Mouse (Mus musculus) CH12F3 (cell line): Measurements from ENCODE around the gene Sfxn2.

Experiments
- in situ Hi-C: fragments of 300-500 bp; cut with MboI; formaldehyde crosslinking; loops from 2 replicates; pipeline ENCODE4 v1.14.3; 2020; ENCODE audit warnings: low sequenced_read_pairs

Sfxn2 gene

DNA sequence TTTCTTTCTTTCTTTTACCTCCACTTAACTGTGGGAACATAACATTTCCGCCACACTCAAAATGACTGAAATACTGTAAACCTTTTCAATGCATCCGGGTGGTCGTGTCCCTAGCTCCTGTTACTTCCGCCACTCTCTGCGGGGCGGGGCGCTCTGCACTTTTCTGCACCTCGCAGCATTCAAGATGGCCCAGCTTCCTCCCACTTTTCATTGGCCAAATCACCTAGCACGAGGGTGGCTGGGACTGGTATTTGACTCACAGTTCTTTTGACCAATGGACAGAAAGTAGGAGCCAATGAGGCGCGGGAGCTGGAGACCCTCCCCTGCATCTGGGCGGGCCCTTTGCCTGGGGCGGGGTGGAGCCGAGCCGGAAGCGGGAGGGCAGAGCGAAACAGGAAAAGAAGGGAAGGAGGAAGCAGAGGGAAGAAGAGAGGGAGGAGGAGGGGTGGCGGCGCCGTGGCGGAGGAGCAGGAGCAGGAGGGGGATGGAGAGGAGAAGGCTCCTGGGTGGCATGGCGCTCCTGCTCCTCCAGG lies 25.6 kb downstream of the Sfxn2 start, which contains the start of gene Wbp1l:
Gene Wbp1l, plus strand, starts transcription at position 365 of the 533 bp plus-strand sequence.
- in situ Hi-C loops = no loop called here

DNA sequence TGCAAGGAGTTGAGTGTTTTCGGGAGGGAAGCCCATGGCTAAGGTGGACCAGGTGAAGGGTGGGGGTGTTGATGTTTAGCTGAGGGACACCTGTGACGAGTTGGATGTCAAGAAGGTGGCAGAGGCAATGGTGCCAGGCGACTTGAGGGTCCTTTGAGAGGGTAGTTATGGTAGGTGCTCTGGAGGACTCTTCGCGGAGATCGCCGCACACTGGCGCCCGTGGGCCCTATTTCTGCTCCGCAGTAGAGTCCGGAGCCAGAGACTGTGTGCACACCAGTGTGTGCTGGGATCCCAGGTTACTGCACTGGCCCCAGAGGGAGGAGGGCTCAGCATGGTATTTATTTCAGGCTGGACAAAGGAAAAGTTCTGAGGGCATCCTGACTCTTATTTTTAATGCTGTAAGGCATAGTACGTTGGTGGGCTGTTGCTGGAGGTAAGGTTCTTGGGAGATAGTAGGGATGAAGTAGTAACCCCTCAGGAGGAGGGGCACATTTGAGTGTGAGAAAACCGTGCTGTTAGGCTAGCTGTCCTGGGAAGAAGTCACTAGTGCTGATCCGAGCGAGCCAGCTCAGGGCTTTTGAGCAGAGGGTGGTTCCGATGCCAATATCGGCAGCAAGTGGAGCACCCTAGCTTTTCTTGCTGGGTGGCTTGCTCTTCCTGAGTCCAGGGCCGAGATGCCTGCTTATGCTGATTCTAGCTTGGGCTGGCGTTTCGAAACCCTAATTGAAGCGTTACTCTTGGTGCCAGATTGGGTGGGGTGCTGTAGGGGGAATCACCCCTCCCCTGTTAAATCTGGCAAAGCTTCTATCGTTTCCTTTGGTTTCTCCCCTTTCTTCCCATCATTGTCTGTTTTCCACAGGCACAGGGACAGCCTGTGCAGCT lies 26.5 kb downstream of the Sfxn2 start:
- in situ Hi-C loops = no loop called here

DNA sequence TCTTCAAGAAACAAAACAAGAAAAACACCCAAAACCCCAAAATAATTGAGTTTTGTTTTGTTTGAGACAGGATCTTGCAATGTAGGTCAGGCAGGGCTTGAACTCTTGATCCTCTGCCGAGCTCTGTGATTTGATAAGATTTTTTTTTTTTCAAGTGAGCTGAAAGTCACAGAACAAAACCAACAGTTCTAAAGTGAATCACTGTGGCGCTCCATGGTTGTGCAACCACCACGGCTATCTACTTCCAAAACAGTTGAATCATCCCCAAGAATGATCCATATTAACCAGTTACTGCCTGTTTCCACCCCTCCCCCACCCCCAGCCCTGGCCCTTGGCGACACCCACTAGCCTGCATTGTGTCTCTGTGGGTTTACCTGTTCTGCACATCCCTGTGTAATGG lies 27.2 kb downstream of the Sfxn2 start:
- in situ Hi-C loops = no loop called here

DNA sequence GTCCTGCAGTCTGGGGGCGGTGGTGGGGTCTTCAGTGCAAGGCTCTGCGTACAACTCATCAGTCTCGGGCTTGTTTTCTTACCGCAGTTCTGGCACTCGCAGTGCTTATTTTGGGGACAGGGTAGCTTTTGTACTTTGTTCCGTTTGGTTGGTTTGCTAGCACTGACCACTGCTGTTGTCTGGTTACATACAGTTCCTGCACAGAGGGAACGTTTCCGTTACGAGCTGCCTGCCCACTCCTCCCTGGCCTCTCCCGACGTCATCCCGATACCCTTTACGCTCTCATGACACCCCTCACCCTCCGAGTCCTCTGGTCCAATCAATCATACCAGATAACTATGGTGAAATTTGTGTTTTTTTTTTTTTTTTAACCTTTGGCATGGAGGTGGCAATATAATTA lies 28.3 kb downstream of the Sfxn2 start:
- in situ Hi-C loops = no loop called here

DNA sequence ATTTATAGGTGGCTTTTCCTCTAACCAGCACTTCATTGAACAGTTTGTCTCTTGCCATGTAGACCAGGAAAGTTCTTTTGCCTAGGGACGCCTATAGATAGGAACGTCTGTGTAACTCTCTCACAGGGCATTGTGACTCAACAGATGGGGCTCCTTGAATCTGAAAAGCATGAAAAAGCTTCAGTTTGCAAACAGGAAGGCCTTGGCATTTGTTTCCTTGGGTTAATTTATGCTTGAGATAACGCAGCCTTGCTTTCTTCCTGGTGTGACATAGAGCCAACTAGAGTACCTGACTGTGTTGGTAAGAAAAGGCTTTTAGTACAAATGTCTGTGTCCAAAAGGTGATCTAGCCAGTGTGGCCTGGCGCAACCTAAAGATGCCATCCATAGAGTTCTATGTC lies 29.2 kb downstream of the Sfxn2 start:
- in situ Hi-C loops = no loop called here

DNA sequence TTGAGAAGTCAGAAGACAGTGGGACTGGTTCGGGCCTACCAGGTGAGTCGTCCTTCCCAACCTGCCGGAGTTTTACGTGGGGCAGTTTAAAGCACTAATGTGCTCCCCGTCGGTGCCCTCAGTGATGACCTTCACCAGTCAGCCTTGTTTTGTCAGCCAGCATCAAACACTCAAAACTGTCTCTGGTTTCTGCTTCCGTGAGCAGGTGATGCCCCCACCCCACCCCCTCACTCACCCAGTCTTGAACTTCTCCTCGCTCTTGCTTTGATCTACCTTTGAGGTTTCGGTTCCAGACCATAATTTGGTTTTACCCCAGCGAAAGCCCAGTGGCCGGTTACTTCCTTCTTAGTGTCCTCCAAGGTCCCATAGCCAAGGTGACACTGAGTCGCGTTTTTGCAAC lies 33.6 kb downstream of the Sfxn2 start:
- in situ Hi-C loops = no loop called here

DNA sequence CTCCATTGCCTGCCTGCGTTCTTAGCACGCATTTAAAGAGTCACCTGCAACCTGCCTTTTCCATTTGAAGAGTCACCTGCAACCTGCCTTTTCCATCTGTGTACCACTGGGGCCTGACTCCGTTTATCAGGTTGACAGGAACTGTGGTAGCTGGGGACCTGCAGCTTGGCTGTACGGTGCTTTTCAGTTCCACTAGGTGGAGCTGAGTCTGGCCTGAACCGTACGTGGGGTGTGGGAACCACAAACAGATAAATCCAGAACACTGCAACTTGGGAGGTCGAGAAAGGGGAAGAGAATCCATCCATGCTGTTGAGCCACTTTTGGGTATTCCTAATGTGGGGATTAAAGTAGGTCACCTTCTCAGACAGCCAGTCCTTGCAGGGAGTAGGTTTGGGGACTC lies 34.3 kb downstream of the Sfxn2 start:
- in situ Hi-C loops = no loop called here

DNA sequence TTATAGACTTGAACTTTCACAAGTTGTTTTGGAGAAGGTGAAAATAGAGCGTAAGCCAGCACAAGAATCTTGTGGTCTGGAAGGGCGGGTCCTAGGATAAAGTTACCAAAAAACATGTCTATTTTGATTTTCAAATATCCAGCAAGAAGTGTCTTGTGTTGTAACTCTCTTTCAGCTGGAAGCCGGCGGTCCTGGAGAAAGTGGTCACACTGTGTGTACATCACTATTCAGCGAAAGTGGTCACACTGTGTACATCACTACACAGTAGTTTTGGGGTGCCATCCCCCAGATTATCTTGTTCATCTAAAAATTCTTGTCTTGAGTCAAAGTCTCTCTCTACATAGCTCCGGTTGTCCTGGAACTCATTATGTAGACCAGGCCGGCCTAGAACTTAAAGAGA lies 35.0 kb downstream of the Sfxn2 start:
- in situ Hi-C loops = no loop called here

DNA sequence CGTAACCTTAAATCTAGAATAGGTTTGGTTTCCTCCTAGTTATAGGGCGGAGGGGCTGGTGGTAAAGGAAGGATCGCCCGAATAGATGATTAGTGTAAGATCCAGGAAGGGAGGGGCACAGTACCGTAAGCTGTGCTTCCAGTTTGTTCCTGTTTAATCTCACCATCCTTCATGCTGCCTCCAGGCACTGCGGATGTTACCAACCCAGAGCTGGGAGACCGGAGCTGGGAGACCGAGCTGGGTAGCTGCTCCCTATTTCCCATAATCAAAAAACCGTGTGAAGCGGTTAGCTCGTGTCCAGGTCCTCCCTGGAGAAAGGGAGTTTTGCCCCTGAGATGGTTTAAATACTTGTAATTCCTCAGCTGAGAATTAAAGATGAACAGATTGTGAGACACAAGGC lies 43.2 kb downstream of the Sfxn2 start:
- in situ Hi-C loops = no loop called here

DNA sequence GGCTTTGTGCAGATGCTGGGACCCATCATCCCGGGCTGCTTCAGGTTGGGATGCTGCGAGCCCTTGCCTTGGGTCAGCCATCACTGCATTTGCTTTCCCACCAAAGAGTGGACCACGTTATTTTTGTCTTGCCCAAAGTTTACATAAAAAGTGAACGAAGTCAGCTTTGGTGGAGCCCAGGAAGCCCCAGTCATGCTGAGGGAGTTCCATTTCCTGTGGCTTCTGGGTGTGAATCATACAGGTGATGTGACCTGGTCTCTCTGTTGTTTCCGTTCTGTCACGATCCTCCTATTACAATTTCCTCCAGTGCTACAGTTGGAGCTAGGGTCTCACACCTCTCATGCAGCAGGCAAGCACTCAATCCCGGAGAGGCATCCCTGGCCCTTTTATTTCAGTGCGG lies 44.2 kb downstream of the Sfxn2 start:
- in situ Hi-C loops = no loop called here

DNA sequence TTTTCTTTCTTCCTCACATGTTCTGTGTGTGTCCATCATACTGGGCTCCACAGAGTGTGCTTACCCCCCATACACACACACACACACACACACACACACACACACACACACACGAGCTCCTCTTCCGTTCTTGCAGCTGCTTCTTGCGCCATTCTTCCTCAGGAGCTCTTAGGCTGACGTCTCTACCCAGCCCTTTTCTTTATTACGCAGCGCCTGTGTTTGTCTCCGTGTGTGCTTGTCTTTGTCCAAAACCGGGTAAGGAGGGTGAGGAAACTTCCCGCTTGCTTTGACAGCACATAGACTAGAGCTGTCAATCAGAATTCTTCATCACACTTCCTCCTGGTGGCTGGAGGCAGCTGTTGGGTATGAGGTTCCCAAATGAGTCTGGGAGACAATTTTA lies 45.2 kb downstream of the Sfxn2 start:
- in situ Hi-C loops = no loop called here

DNA sequence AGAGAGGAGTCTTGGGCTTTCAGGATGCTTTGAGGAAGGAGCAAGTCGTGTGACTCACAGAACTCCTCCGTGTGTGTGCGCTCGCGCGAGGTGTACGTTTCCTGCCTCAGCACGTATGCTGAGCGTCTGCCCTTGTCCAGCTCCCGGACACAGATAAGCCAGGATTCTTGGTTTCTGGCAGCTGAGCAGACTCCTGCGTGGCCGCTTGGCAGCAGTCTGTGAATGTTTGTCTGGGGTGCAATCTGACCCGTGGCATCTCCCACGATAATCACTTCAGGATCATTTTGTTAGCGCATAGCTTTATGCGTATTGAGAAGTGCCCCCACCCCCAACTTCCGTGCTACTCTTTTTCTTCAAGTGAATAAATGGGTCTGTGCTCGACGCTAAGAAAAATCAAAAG lies 45.8 kb downstream of the Sfxn2 start:
- in situ Hi-C loops = no loop called here

DNA sequence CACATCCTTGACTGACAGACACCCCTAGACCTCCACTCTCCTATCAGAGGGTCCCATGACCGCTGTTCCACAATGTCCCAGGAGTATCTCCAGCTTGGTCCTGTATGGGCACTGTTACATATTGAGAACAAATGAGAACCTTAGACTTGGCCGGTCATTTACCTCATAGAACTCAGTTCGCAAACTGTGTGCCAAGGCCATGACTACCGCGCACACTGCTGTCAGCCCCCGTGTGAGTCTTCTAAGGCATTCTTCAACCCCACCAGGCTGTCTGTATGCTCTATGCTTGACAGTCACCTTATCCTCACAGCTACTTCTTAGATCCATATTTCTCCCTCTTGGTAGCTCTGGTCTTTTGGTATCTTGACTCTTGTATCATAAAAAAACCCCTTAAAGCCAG lies 46.4 kb downstream of the Sfxn2 start:
- in situ Hi-C loops = no loop called here

DNA sequence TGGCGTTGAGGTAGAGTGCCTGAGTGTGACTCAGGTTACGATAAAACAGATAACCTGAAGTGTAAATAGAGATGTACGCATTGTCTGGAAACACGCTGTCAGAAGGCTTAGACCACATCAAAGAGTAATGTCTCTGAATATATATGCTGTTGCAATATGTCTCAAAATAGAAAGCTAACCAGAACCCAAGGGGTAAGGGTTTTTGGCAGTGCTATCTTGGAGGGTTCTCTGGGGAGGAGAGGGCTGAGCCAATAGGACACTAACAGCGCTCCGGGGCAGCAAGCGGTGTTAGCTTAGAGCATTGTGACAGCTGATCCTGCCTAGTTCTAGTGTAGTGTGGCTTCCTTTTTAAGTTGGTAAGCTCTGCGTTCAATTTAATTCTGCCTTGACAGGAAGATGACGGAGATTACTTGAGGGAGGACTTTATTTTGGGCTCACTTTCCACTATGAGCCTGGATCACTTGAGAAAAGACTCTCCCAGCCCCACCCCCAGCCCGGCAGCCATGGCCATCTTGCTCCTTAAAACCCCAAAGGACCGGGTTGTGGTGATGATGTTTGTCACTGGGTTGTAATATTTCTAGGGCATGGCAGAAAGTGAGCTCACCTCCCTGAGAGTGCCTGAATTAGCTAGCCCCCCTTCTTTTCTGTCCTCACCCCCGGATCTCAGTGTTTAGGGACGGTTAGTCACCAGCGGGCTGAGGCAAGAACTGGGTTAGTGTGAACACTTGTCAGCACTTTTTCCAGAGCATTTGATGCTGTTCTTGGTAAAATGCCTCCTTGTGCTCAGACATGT lies 47.0 kb downstream of the Sfxn2 start:
- in situ Hi-C loops = no loop called here

DNA sequence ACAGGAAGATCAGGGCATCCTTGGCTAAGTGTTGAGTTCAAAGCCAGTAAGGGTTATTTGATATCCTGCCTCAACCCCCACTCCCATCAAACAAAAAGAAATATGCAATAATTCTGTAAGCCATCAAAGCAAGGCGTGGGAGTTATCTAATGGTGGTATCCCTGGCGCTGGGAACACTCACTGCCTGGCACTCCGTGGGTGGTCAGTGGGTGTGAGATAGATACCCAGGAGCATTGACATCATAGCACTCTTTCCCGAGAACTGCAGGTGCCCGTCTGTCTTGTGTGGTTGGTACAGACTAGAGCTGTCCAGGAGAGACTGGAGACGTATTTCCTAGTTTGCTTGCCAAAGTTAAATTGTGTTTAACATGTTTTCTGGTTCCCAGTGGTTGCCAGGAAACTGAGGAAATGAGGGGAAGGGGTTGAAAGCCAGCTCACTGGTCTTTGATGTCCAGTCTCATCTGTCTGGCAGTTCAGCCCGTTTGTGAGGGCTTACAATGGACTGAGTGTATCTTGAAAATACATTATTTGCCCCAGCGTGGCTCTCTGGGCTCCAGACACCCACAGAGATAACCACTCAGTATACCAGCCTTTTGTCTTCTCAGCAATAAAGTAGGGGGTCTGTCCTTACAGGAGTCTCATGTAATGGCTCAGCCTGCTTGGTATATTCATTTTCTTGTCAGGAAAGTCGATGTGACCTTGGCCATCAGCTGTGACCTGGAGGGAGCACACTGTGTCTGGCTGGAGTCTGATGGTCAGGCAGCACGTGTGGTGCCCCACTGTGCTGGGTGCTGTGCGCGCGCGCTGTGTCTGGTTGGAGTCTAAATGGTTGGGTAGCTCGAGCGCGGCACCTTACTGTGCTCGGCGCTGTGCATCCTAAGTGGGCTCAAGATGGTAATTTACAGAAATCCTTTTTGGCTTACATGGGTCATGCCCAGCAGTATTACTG lies 48.3 kb downstream of the Sfxn2 start:
- in situ Hi-C loops = no loop called here

DNA sequence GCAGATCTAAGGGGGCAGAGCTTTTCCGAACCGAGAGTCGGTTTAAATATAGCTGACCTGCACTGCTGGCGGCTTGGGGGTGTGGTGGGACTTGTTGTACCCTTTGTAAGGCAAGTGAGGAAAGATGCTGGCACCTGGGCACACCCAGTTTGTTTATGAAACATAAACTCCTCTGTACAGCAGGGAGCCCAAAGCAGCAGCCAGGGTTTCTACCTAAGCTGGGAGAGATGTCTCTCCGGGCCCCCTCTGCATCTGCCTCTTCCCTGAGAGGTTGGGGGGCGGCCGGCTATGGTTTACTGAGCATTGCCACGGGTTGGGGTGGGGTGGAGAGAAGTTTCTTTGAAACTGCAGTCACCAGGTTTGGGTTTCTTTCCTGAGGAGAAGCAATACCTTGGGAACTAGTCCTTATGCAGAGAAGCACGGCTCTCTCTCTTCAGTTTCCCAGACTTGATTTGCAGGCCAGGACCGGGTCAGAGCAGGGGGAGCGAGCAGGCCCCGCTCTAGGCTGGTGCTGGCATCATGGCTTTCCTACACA lies 49.6 kb downstream of the Sfxn2 start:
- in situ Hi-C loops = no loop called here

DNA sequence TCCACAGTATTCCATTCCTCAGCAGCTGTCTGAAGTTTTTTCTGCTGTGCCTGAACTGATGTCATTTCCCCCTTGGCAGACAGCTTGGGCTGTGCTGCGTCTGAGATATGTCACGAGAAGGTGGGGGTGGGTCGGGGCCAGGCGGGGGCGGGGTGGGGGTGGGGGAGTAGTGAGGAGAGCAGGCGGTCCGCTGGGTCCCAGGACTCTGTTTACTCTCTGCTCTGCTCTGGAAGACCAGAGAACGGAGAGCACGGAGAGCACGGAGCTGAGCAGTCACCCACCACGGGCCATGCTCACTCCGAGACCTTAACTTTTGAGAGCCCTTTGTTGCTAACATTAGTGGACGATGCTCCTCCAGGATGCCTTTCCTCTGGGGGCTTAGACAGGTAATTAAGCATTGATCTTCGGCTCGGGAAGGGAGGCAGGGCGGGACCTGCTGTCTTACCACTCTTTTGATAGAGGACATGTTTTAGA lies 50.1 kb downstream of the Sfxn2 start:
- in situ Hi-C loops = no loop called here

DNA sequence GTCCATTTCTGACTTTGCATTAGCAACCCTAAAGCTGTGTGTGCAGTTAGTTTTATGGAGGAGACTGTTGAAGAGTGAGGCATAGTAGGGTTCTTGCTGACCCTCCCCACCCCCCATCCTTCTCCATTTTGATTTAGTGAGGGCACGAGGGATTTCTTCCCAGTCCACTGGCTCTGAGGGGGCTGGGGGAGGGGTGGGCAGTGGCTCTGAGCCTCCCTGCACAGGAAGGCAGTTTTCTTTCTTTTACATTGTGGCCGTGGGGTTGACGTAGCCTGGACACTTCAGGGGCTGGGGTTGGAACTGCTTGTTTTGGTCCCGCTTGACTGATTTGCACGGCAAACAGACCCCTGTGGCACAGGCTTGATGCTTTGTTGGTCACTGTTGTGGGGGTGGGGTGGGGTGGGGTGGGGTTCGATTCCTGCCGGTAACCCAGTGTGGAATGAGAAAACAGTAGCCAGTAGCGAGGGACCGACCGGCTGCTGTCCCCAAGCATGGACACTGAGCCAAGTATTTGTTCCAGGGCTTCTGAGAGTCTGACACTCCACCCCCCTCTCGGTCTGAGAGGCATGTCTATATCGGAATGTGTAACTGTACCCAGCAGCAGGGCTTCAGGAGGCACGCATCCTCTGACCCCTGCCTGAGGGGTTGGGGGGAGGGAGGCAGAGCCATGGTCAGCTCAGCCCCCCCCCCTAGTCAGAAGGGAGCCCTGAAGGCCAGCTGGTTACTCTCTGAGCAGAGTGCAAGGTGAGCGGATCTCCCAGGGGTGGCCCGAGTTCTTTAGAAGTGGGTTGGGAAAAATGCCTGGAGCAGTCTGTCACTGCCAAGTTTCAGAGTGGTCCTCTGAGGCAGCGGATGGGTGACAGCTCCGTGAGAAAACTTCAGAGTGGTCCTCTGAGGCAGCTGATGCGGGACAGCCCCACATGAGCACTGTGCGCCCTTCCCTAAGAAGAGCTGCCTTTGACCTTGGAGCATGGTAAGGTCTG lies 50.9 kb downstream of the Sfxn2 start:
- in situ Hi-C loops = no loop called here

DNA sequence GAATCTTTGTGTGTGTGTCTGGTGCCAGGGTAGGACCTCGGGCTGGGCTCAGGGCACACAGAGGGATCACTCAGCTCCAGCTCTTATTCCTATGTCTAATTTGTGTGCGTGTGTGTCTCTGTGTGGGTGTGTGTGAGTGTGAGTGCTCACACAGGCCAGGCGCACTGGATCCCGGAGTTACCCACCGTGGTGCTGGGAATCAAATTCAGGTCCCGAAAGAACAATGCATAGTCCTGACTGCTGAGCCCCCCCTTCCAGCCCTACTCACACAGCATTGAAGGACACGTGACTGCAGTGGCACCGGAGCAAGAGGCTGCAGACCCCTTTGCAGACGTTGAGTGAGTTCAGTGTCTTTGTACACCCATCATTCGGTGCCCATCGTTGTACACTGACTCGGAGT lies 51.9 kb downstream of the Sfxn2 start:
- in situ Hi-C loops = no loop called here
